Mouse (Mus musculus) erythroblast, embryonic 14.5 days (primary cell): ENCODE measurements around the gene Ankrd44.

Source experiments
- GATA1 ChIP-seq: IDR thresholded peaks from 2 replicates; pipeline ENCODE4 v1.6.1; 2012; ENCODE audit warnings: low read length, inconsistent platforms, mixed read lengths
- TAL1 ChIP-seq: IDR thresholded peaks from 3 replicates; pipeline ENCODE4 v1.6.1; 2012; ENCODE audit warnings: low read length, inconsistent platforms, mixed read lengths

DNA sequence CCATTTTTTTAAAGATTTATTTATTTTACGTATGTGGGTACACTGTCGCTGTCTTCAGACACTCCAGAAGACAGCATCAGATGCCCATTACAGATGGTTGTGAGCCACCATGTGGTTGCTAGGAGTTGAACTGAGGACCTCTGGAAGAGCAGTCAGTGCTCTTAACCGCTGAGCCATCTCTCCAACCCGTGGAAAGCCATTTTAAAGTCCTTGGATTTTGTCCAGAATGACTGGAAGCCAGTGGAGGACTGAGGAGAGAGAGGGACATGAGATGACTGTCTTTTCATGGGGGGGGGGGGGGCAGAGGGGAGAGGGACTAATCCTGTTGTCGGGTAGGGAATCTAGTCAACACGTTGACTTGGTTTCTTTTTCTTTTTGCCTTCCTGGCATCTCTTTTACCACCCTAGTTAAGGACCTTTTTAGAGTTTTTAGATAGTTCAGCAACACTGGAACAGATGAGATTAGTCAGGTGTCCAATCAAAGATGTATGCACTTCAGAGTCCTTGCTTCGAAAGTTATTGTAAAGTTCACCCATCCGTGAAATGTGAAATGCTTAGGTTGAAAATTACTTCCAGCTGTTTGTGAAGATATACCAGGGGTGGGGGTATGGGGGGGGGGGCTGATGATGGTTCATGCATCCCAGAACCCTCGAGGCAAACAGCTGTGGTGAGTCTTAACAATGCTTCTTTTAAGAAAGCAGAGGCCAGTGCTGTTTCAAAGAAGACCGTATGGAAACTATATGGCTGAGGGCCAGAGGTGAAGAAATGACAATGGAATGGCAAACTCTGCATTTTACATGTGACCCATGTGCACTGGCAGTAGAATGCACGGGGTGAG, 39.2 kb upstream of the Ankrd44 start:
- TF ChIP-seq TAL1 (no peak), GATA1 (no peak)
